Mouse (Mus musculus): ENCODE data around the gene Pla2g4e. TPM values are rescaled to one million over a fixed set of nuclear protein-coding genes. Genes with fewer than 3 reads are reported as not detected.

The Pla2g4e gene
- total RNA-seq (2014; rRNA removed; ENCODE audit: low replicate concordance) (1.6 and 1.7 TPM in 2 replicates), polyA plus RNA-seq (2015; fragmentation: Nextera tagmentation; extraction: Ambion mirVana) (2.9 TPM in 2 replicates)

DNA sequence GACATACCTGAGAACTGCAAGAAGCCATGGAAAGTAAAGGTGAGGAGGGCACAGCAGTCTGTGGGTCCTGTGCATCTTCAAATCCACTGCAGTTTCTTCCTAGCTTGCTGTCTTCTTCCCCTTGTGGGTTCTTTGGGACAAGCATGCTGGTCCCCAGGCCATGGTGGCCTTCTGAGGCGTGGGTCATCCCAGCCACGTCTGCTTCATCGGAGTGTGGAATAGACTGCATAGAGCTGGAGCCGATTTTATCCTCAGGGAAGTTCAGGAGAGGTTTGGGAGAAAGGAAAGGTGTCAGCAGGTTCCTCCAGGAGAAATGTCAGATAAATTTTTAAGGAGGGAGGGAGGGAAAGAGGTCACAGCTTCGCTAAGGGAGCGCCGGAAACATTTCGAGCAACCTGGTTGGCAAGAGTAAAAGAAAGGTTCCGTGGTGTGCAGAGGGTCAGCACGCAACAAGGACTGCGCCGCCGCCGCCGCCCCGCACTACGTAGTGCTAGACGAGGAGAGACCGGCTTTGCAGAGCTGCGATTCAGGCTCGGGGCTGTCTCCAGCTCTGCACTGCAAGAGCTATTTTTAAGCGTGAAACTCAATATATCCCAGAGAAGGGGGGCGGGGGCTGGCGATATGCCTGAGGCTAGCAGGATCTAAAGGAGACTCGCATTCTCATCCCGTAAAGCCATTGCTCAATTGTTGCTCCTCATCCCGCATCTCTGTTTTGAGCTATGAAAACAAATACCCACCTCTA, at the start of gene Pla2g4e:
Gene Pla2g4e, minus strand, starts transcription at position 657 of the 742 bp plus-strand sequence.
- Histone ChIP-seq H3K36me3 (replicated peaks; ENCODE audit: control insufficient read depth, insufficient read depth, low read length) (no peaks in the 10 kb centered on the region), H3K4me1 (ENCODE audit: control insufficient read depth, insufficient read depth) (peaks cover 9% of the 10 kb centered on the region; the same call in 1 of the 2 replicates), H3K4me3 (ENCODE audit: low read depth, low read length) (peak within 1 kb of the TSS; percentile 53), H3K9ac (replicated peaks; ENCODE audit: low read depth, low read length) (peak within 1 kb of the TSS; percentile 55), H3K4me2 (ENCODE audit: low read depth, low read length) (peak within 1 kb of the TSS; percentile 75), H3K27me3 (ENCODE audit: control insufficient read depth, insufficient read depth, low read length) (no peaks in the 10 kb centered on the region; the same call in 1 of the 2 replicates), H3K9me3 (replicated peaks; ENCODE audit: control insufficient read depth, low read length) (no peaks in the 10 kb centered on the region), H3K27ac (ENCODE audit: low read depth) (peak within 1 kb of the TSS; percentile 76)
- peak; percentile 39 for DNase-seq (ENCODE audit: low spot score)
- WGBS, result 3% methylated on average over 27 of the region's 27 CpGs
- TF ChIP-seq EP300 (IDR thresholded peaks at IDR 0.05; ENCODE audit: low read depth) (no peak), CTCF (IDR thresholded peaks at IDR 0.05; ENCODE audit: low read depth) (no peak)
- ATAC-seq (ENCODE audit: insufficient read depth, low read depth), result peak; percentile 81

- H3K27me3 ChIP-seq (ENCODE audit: control insufficient read depth, insufficient read depth, low read length), result no peaks in the 10 kb centered on the region
- no peak overlapping the region for H3K27ac ChIP-seq (ENCODE audit: low read depth)
- TF ChIP-seq CTCF (IDR thresholded peaks at IDR 0.05; ENCODE audit: low read depth) (no peak), EP300 (IDR thresholded peaks at IDR 0.05; ENCODE audit: low read depth) (no peak)
- no peaks in the 10 kb centered on the region for H3K9me3 ChIP-seq (replicated peaks; ENCODE audit: control insufficient read depth, low read length)
- no peaks in the 10 kb centered on the region for H3K4me1 ChIP-seq (ENCODE audit: control insufficient read depth, insufficient read depth)
- 76% methylated on average over 8 of the region's 9 CpGs for WGBS
- no peak for DNase-seq (ENCODE audit: low spot score)
- H3K36me3 ChIP-seq (replicated peaks; ENCODE audit: control insufficient read depth, insufficient read depth, low read length), result no peaks in the 10 kb centered on the region
- no peak overlapping the region for H3K4me3 ChIP-seq (ENCODE audit: low read depth, low read length)
- no peak for ATAC-seq (ENCODE audit: insufficient read depth, low read depth)
- H3K4me2 ChIP-seq (ENCODE audit: low read depth, low read length), result no peak overlapping the region
- H3K9ac ChIP-seq (replicated peaks; ENCODE audit: low read depth, low read length), result no peak overlapping the region
These were observed 46.4 kb upstream of the Pla2g4e start for GRCm38 (mm10) chr2:120291471-120292078.

GRCm38 (mm10) chr2:120288995-120289394, 43.9 kb upstream of the Pla2g4e start, which contains the start of gene Pla2g4d:
Pla2g4d (minus strand) TSS chr2:120289197.
- no peak for DNase-seq (ENCODE audit: low spot score)
- TF ChIP-seq CTCF (IDR thresholded peaks at IDR 0.05; ENCODE audit: low read depth) (no peak), EP300 (IDR thresholded peaks at IDR 0.05; ENCODE audit: low read depth) (no peak)
- ATAC-seq (ENCODE audit: insufficient read depth, low read depth), result no peak
- H3K4me2 ChIP-seq (ENCODE audit: low read depth, low read length), result no peak within 1 kb of the TSS
- no peaks in the 10 kb centered on the region for H3K9me3 ChIP-seq (replicated peaks; ENCODE audit: control insufficient read depth, low read length)
- WGBS, result 50% methylated on average over 5 of the region's 5 CpGs
- H3K36me3 ChIP-seq (replicated peaks; ENCODE audit: control insufficient read depth, insufficient read depth, low read length), result no peaks in the 10 kb centered on the region
- H3K4me3 ChIP-seq (ENCODE audit: low read depth, low read length), result no peak within 1 kb of the TSS
- H3K9ac ChIP-seq (replicated peaks; ENCODE audit: low read depth, low read length), result no peak within 1 kb of the TSS
- H3K4me1 ChIP-seq (ENCODE audit: control insufficient read depth, insufficient read depth), result no peaks in the 10 kb centered on the region
- no peak within 1 kb of the TSS for H3K27ac ChIP-seq (ENCODE audit: low read depth)
- H3K27me3 ChIP-seq (ENCODE audit: control insufficient read depth, insufficient read depth, low read length), result no peaks in the 10 kb centered on the region

GRCm38 (mm10) chr2:120288401-120288800, 43.3 kb upstream of the Pla2g4e start:
- H3K27me3 ChIP-seq (ENCODE audit: control insufficient read depth, insufficient read depth, low read length), result no peaks in the 10 kb centered on the region

DNA sequence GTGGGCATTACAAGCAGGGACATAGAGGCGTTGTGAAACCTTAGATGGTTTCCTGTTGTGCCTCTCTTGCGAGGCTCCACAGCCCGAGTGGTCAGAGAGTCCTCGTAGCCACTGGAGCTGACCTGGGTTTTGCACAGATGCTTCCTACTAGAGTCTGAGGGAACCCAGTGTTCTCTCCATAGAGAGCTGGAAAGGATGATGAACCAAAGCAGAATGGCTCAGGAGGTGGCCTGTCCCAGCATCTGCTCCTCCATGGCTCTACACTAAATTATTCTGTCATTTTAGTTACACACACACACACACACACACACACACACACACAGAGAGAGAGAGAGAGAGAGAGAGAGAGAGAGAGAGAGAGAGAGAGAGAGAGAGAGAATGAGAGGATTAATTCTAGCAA, 40.5 kb upstream of the Pla2g4e start:
- no peaks in the 10 kb centered on the region for H3K4me1 ChIP-seq (ENCODE audit: control insufficient read depth, insufficient read depth)
- H3K9ac ChIP-seq (replicated peaks; ENCODE audit: low read depth, low read length), result no peak overlapping the region
- H3K27ac ChIP-seq (ENCODE audit: low read depth), result no peak overlapping the region
- no peak for TF ChIP-seq EP300 (IDR thresholded peaks at IDR 0.05; ENCODE audit: low read depth)
- no peak for TF ChIP-seq CTCF (IDR thresholded peaks at IDR 0.05; ENCODE audit: low read depth)
- no peak overlapping the region for H3K4me2 ChIP-seq (ENCODE audit: low read depth, low read length)
- no peak for ATAC-seq (ENCODE audit: insufficient read depth, low read depth)
- WGBS, result 62% methylated on average over 4 of the region's 4 CpGs
- no peaks in the 10 kb centered on the region for H3K27me3 ChIP-seq (ENCODE audit: control insufficient read depth, insufficient read depth, low read length)
- H3K4me3 ChIP-seq (ENCODE audit: low read depth, low read length), result no peak overlapping the region
- no peaks in the 10 kb centered on the region for H3K9me3 ChIP-seq (replicated peaks; ENCODE audit: control insufficient read depth, low read length)
- DNase-seq (ENCODE audit: low spot score), result no peak
- H3K36me3 ChIP-seq (replicated peaks; ENCODE audit: control insufficient read depth, insufficient read depth, low read length), result no peaks in the 10 kb centered on the region

More at GRCm38 (mm10) chr2:120288401-120288800, 43.3 kb upstream of the Pla2g4e start:
- TF ChIP-seq EP300 (IDR thresholded peaks at IDR 0.05; ENCODE audit: low read depth) (no peak), CTCF (IDR thresholded peaks at IDR 0.05; ENCODE audit: low read depth) (no peak)
- DNase-seq (ENCODE audit: low spot score) (no peak), ATAC-seq (ENCODE audit: insufficient read depth, low read depth) (no peak)
- H3K4me3 ChIP-seq (ENCODE audit: low read depth, low read length), result no peak overlapping the region
- H3K4me2 ChIP-seq (ENCODE audit: low read depth, low read length), result no peak overlapping the region
- H3K9ac ChIP-seq (replicated peaks; ENCODE audit: low read depth, low read length), result no peak overlapping the region
- WGBS, result 77% methylated on average over 3 of the region's 3 CpGs
- H3K27ac ChIP-seq (ENCODE audit: low read depth), result no peak overlapping the region
- no peaks in the 10 kb centered on the region for H3K36me3 ChIP-seq (replicated peaks; ENCODE audit: control insufficient read depth, insufficient read depth, low read length)
- H3K9me3 ChIP-seq (replicated peaks; ENCODE audit: control insufficient read depth, low read length), result no peaks in the 10 kb centered on the region
- no peaks in the 10 kb centered on the region for H3K4me1 ChIP-seq (ENCODE audit: control insufficient read depth, insufficient read depth)
